Mouse (Mus musculus): ENCODE data around the gene Crk.

DNA sequence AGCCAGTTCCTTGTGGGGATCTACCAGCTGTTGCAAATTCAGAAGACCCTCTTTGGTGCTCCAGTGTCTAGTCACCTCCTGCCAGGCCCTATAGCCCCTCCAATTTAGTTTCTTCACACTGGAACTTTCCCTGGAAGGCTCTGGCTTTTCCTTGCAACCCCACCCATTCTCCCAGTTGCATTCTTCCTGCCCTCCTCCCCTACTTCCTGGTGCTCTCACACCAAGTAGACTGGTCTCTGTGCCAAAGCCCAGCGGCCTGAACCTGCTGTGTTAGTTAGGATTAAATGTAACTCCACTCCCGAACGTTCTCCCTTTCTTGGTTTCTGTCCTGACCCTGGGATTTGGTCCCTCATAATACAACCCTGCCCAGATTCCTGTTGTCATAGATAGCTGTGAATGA, 44.3 kb upstream of the Crk start:
- TF ChIP-seq POLR2A (IDR thresholded peaks at IDR 0.05; ENCODE audit: insufficient read depth, low read depth, low read length) (no peak), CTCF (IDR thresholded peaks at IDR 0.05; ENCODE audit: insufficient read depth, low read depth, low read length) (no peak)

All from olfactory bulb, adult 2 months (tissue).